Mouse (Mus musculus): ENCODE measurements around the gene Mef2d. TPM values are rescaled to one million over a fixed set of nuclear protein-coding genes. Genes with fewer than 3 reads are reported as not detected.

Gene Mef2d
- polyA plus RNA-seq, 1 experiment from 2014 or later, result 44.7 TPM

DNA sequence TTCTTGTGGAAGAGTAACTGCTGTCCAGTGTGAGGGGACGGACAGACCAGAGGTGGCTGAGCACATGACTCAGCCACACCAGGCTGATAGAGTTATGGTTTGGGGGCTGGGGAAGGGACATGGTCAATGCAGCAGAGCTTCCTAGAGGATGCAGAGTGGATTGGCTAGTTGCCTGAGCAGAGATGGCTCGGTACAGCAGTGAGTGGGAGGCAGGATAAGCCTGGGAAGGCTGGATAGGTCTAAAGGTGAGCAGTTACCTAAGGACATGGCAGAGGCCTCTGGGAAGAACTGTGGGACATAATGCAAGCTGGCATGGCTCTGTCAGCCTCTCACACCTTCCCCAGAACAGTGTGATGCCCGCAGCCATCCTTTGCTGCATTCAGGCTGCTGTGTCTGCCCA lies 21.7 kb downstream of the Mef2d start:
- Histone ChIP-seq H3K27me3 (ENCODE audit: control insufficient read depth, insufficient read depth, low read length) (no peaks in the 10 kb centered on the region), H3K27ac (ENCODE audit: low read length) (no peak overlapping the region), H3K4me2 (ENCODE audit: low read depth, low read length) (no peak overlapping the region), H3K4me3 (ENCODE audit: low read length) (no peak overlapping the region), H3K9ac (ENCODE audit: low read length) (no peak overlapping the region), H3K4me1 (ENCODE audit: control insufficient read depth, insufficient read depth, low read length) (peaks cover 19% of the 10 kb centered on the region), H3K9me3 (replicated peaks; ENCODE audit: control insufficient read depth, low read length) (no peaks in the 10 kb centered on the region), H3K36me3 (ENCODE audit: control insufficient read depth, insufficient read depth) (peaks cover 78% of the 10 kb centered on the region)
- 71% methylated on average over 3 of the region's 3 CpGs for WGBS
- ATAC-seq (replicated peaks; ENCODE audit: extremely low read depth, insufficient read depth, low FRiP score), result no peak

DNA sequence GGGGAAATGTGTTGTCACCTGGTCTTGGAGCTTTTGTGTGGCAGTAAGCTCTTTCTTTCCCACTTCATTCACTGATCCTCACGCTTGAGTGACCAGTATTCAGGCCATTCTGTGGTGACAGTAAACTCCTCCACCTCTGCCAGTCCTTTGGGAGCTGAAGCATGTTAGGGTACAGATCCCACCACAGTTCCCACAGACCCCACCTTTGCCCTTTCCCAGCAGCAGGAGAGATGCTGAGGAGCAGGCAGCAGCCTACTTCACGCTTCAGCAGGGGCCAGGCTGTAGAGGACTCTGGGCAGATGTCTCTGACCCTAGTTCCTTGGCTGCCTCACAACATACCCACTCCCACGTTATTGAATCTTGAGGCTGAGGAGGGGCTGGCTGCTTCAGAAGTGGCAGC lies 22.1 kb downstream of the Mef2d start:
- Histone ChIP-seq H3K4me1 (ENCODE audit: control insufficient read depth, insufficient read depth, low read length) (peaks cover 19% of the 10 kb centered on the region), H3K27ac (ENCODE audit: low read length) (no peak overlapping the region), H3K4me3 (ENCODE audit: low read length) (no peak overlapping the region), H3K36me3 (ENCODE audit: control insufficient read depth, insufficient read depth) (peaks cover 78% of the 10 kb centered on the region), H3K27me3 (ENCODE audit: control insufficient read depth, insufficient read depth, low read length) (no peaks in the 10 kb centered on the region), H3K9me3 (replicated peaks; ENCODE audit: control insufficient read depth, low read length) (no peaks in the 10 kb centered on the region), H3K4me2 (ENCODE audit: low read depth, low read length) (no peak overlapping the region), H3K9ac (ENCODE audit: low read length) (no peak overlapping the region)
- no peak for ATAC-seq (replicated peaks; ENCODE audit: extremely low read depth, insufficient read depth, low FRiP score)
- 77% methylated on average over 3 of the region's 3 CpGs for WGBS

GRCm38 (mm10) chr3:88166056-88166455 lies 23.9 kb downstream of the Mef2d start:
- no peak overlapping the region for H3K4me2 ChIP-seq (ENCODE audit: low read depth, low read length)
- peaks cover 19% of the 10 kb centered on the region for H3K4me1 ChIP-seq (ENCODE audit: control insufficient read depth, insufficient read depth, low read length)
- peak overlapping the region; percentile 82 for H3K27ac ChIP-seq (ENCODE audit: low read length)

DNA sequence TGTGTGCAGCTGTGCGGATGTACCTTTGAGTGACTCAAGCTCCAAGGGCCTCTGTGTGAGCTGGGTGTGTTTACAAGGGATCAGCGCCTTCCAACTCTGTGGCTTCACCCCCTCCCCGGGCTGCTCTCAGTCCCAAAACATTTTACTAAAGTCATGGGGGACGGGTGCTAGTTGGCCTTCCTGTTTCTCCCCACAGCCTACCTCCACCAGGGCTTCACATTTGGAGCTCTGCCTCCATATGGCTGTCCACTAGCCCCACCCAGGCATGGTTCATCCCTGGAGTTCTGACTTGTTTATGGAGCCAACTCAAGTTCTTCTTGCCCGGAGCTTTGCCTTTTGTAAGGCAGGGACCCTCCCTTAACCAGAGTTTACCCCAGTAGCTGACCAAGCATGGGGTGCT lies 28.2 kb downstream of the Mef2d start:
- H3K4me1 ChIP-seq (ENCODE audit: control insufficient read depth, insufficient read depth, low read length), result peaks cover 27% of the 10 kb centered on the region
- H3K4me3 ChIP-seq (ENCODE audit: low read length), result no peak overlapping the region
- H3K9me3 ChIP-seq (replicated peaks; ENCODE audit: control insufficient read depth, low read length), result no peaks in the 10 kb centered on the region
- H3K9ac ChIP-seq (ENCODE audit: low read length), result no peak overlapping the region
- H3K36me3 ChIP-seq (ENCODE audit: control insufficient read depth, insufficient read depth), result peaks cover 49% of the 10 kb centered on the region
- H3K4me2 ChIP-seq (ENCODE audit: low read depth, low read length), result no peak overlapping the region
- WGBS, result 86% methylated on average over 5 of the region's 5 CpGs
- no peaks in the 10 kb centered on the region for H3K27me3 ChIP-seq (ENCODE audit: control insufficient read depth, insufficient read depth, low read length)
- no peak overlapping the region for H3K27ac ChIP-seq (ENCODE audit: low read length)
- no peak for ATAC-seq (replicated peaks; ENCODE audit: extremely low read depth, insufficient read depth, low FRiP score)

More at GRCm38 (mm10) chr3:88166056-88166455, 23.9 kb downstream of the Mef2d start:
- H3K4me3 ChIP-seq (ENCODE audit: low read length), result no peak overlapping the region
- peak; percentile 73 for ATAC-seq (replicated peaks; ENCODE audit: extremely low read depth, insufficient read depth, low FRiP score)
- peaks cover 79% of the 10 kb centered on the region for H3K36me3 ChIP-seq (ENCODE audit: control insufficient read depth, insufficient read depth)
- 58% methylated on average over 5 of the region's 5 CpGs for WGBS
- no peak overlapping the region for H3K9ac ChIP-seq (ENCODE audit: low read length)
- H3K27me3 ChIP-seq (ENCODE audit: control insufficient read depth, insufficient read depth, low read length), result no peaks in the 10 kb centered on the region
- H3K9me3 ChIP-seq (replicated peaks; ENCODE audit: control insufficient read depth, low read length), result no peaks in the 10 kb centered on the region

GRCm38 (mm10) chr3:88172440-88172839 lies 30.3 kb downstream of the Mef2d start:
- Histone ChIP-seq H3K27me3 (ENCODE audit: control insufficient read depth, insufficient read depth, low read length) (no peaks in the 10 kb centered on the region), H3K4me3 (ENCODE audit: low read length) (no peak overlapping the region), H3K4me1 (ENCODE audit: control insufficient read depth, insufficient read depth, low read length) (peaks cover 20% of the 10 kb centered on the region), H3K36me3 (ENCODE audit: control insufficient read depth, insufficient read depth) (peaks cover 42% of the 10 kb centered on the region), H3K27ac (ENCODE audit: low read length) (peak overlapping the region; percentile 36; the same call in 1 of the 2 replicates), H3K9me3 (replicated peaks; ENCODE audit: control insufficient read depth, low read length) (no peaks in the 10 kb centered on the region), H3K4me2 (ENCODE audit: low read depth, low read length) (no peak overlapping the region), H3K9ac (ENCODE audit: low read length) (no peak overlapping the region; the same call in 1 of the 2 replicates)
- whole genome bisulfite sequencing, result 91% methylated on average over 3 of the region's 3 CpGs
- ATAC-seq (replicated peaks; ENCODE audit: extremely low read depth, insufficient read depth, low FRiP score), result no peak

DNA sequence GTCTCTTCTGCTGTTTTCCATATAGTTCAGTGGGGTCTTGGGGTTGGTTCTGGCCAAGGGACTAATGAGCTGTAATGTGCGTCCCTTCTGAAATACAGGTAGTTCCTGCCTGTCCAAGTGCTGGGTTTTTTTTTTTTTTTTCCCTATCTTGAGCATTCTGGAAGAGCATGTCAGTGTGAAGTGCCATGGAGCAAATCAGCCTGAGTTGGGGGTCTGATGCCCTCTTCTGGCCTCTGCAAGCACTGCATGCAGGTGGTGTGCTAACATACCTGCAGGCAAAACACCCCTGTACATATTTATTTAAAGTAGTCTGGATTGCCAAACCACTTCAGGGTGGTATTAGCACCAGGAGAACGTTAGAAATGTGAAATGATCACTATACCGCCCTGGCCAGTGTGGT lies 31.2 kb downstream of the Mef2d start:
- 44% methylated on average over 3 of the region's 3 CpGs for WGBS
- no peak for ATAC-seq (replicated peaks; ENCODE audit: extremely low read depth, insufficient read depth, low FRiP score)
- H3K4me1 ChIP-seq (ENCODE audit: control insufficient read depth, insufficient read depth, low read length), result peaks cover 20% of the 10 kb centered on the region
- H3K4me2 ChIP-seq (ENCODE audit: low read depth, low read length), result no peak overlapping the region
- no peak overlapping the region for H3K4me3 ChIP-seq (ENCODE audit: low read length)
- H3K9me3 ChIP-seq (replicated peaks; ENCODE audit: control insufficient read depth, low read length), result no peaks in the 10 kb centered on the region
- H3K27me3 ChIP-seq (ENCODE audit: control insufficient read depth, insufficient read depth, low read length), result no peaks in the 10 kb centered on the region
- peak overlapping the region; percentile 53 for H3K27ac ChIP-seq (ENCODE audit: low read length)
- H3K36me3 ChIP-seq (ENCODE audit: control insufficient read depth, insufficient read depth), result peaks cover 33% of the 10 kb centered on the region
- H3K9ac ChIP-seq (ENCODE audit: low read length), result no peak overlapping the region

- peaks cover 19% of the 10 kb centered on the region for H3K36me3 ChIP-seq (ENCODE audit: control insufficient read depth, insufficient read depth)
- no peak for ATAC-seq (replicated peaks; ENCODE audit: extremely low read depth, insufficient read depth, low FRiP score)
- H3K9me3 ChIP-seq (replicated peaks; ENCODE audit: control insufficient read depth, low read length), result no peaks in the 10 kb centered on the region
- H3K9ac ChIP-seq (ENCODE audit: low read length), result no peak overlapping the region
- 69% methylated on average over 2 of the region's 2 CpGs for WGBS
- no peak overlapping the region for H3K27ac ChIP-seq (ENCODE audit: low read length)
- H3K4me3 ChIP-seq (ENCODE audit: low read length), result no peak overlapping the region
- H3K4me2 ChIP-seq (ENCODE audit: low read depth, low read length), result no peak overlapping the region
- peaks cover 20% of the 10 kb centered on the region for H3K4me1 ChIP-seq (ENCODE audit: control insufficient read depth, insufficient read depth, low read length)
- no peaks in the 10 kb centered on the region for H3K27me3 ChIP-seq (ENCODE audit: control insufficient read depth, insufficient read depth, low read length)
Measured at GRCm38 (mm10) chr3:88174894-88175293, 32.7 kb downstream of the Mef2d start.

DNA sequence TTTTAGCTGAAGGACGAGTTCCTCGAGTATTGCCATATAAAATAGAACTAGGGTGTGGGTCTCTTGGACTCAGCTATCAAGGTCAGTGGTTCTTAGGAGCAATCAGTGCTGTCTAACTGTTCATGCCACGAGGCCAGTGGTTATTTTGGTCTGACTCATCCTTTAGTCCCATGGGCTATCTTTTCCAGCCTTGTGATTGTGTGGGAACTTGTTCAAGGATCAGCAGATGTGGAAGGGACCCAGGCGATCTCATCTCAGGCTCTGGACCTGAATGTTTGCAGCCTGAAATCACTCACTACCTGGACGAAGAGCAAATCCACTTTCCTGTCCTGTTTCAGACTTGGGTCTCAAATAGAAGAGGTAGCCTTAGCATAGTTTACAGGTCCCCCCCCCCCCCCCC lies 34.9 kb downstream of the Mef2d start:
- Histone ChIP-seq H3K9me3 (replicated peaks; ENCODE audit: control insufficient read depth, low read length) (no peaks in the 10 kb centered on the region), H3K9ac (ENCODE audit: low read length) (peak overlapping the region; percentile 88), H3K4me1 (ENCODE audit: control insufficient read depth, insufficient read depth, low read length) (peaks cover 20% of the 10 kb centered on the region), H3K27ac (ENCODE audit: low read length) (peak overlapping the region; percentile 99), H3K27me3 (ENCODE audit: control insufficient read depth, insufficient read depth, low read length) (0 out of 2 replicates have a peak, but pooled peaks cover 2% of the 10 kb centered on the region), H3K4me3 (ENCODE audit: low read length) (peak overlapping the region; percentile 75), H3K4me2 (ENCODE audit: low read depth, low read length) (peak overlapping the region; percentile 78), H3K36me3 (ENCODE audit: control insufficient read depth, insufficient read depth) (0 out of 2 replicates have a peak, but pooled peaks cover 3% of the 10 kb centered on the region)
- ATAC-seq (replicated peaks; ENCODE audit: extremely low read depth, insufficient read depth, low FRiP score), result no peak
- 47% methylated on average over 5 of the region's 5 CpGs for WGBS

DNA sequence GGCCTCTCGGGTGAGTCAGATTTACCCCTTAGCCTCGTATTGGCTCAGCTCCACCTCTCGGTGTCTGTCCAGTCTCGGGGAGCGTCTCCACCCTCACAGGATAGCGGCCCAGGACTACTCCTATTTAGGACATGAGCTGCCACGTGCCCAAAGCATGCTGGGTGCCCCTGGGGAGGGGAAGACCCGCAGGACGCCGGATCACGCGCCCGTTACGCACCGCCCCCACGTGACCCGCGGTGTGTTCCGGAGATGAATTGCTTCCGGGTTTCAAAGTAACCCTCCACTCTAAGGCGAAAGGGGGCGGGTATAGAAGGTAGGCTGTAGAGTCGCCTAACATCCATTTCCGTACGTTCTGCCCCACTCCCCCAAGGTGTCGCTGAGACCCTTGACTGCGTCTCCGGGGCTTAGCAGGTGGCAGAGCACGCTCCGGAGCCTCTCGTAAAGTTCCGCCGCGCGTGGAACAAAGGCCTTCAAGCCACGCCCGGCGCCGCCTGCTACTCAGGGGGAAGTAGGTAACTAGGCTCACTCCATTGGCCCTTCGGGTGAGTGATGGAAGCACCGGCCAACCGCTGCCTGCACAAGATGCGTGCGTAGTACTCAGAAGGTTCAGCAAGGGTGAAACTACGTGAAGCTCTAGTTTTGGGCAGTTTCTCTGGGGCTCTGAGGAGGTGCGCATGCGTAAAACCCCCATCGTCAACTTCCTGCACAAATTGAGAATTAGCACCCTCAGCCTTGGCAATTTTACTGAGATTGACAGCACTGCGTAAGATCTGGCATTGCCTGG lies 35.6 kb downstream of the Mef2d start:
- ATAC-seq (replicated peaks; ENCODE audit: extremely low read depth, insufficient read depth, low FRiP score), result peak; percentile 98
- Histone ChIP-seq H3K36me3 (ENCODE audit: control insufficient read depth, insufficient read depth) (0 out of 2 replicates have a peak, but pooled peaks cover 3% of the 10 kb centered on the region), H3K27me3 (ENCODE audit: control insufficient read depth, insufficient read depth, low read length) (0 out of 2 replicates have a peak, but pooled peaks cover 2% of the 10 kb centered on the region), H3K4me2 (ENCODE audit: low read depth, low read length) (peak overlapping the region; percentile 78), H3K27ac (ENCODE audit: low read length) (peak overlapping the region; percentile 99), H3K4me3 (ENCODE audit: low read length) (peak overlapping the region; percentile 75), H3K9me3 (replicated peaks; ENCODE audit: control insufficient read depth, low read length) (no peaks in the 10 kb centered on the region), H3K9ac (ENCODE audit: low read length) (peak overlapping the region; percentile 88), H3K4me1 (ENCODE audit: control insufficient read depth, insufficient read depth, low read length) (peaks cover 13% of the 10 kb centered on the region)
- under 1% methylated on average over 49 of the region's 49 CpGs for WGBS

Measured in heart, embryonic 16.5 days (tissue).